Mouse (Mus musculus) MEL (cell line): ENCODE measurements around the gene Lrpap1. TPM values are rescaled to one million over a fixed set of nuclear protein-coding genes. Genes with fewer than 3 reads are reported as not detected.
A peak's percentile ranks its signal among the peaks of the same experiment; 100 is the strongest.

ENCODE experiments used
- DNase-seq: peaks from one replicate; pipeline ENCODE4 v3.0.0; 2011; ENCODE audit warnings: low read depth, low spot score
- H3K27ac ChIP-seq: 2 replicates; pipeline ENCODE4 v1.5.1; 2012; ENCODE audit warnings: low read depth, mild to moderate bottlenecking, control low read depth, low read length, moderate library complexity; ENCODE audit not compliant: control insufficient read depth
- H3K27me3 ChIP-seq, 2 experiments: fragments of 150-350 bp in 1 of 2; sonication (generic) in 1 of 2; 2 replicates each; pipeline ENCODE4 v1.6.1; 2012; ENCODE audit warnings: low read length in 2 of 2, mild to moderate bottlenecking in 2 of 2, improper control_type of control experiment in 1 of 2, moderate library complexity in 1 of 2; ENCODE audit not compliant: insufficient read depth in 2 of 2, control insufficient read depth in 1 of 2
- H3K36me3 ChIP-seq, 2 experiments: 2 replicates each; pipeline ENCODE4 v1.6.1; 2012 to 2014; ENCODE audit warnings: low read length in 2 of 2, improper control_type of control experiment in 1 of 2, inconsistent platforms in 1 of 2, mild to moderate bottlenecking in 1 of 2; ENCODE audit not compliant: insufficient read depth in 2 of 2, control insufficient read depth in 1 of 2
- H3K4me1 ChIP-seq, 2 experiments: fragments of 150-350 bp in 1 of 2; sonication (generic) in 1 of 2; 2 replicates each; pipeline ENCODE4 v1.6.1; 2012; ENCODE audit warnings: low read length in 2 of 2, improper control_type of control experiment in 1 of 2, mild to moderate bottlenecking in 1 of 2; ENCODE audit not compliant: insufficient read depth in 2 of 2, control insufficient read depth in 1 of 2
- H3K4me3 ChIP-seq, 2 experiments: fragments of 150-350 bp in 1 of 2; sonication (generic) in 1 of 2; 2 replicates each; pipeline ENCODE4 v1.5.1; 2012; ENCODE audit warnings: low read depth in 2 of 2, low read length in 2 of 2, mild to moderate bottlenecking in 2 of 2, moderate library complexity in 2 of 2, control low read depth in 1 of 2, improper control_type of control experiment in 1 of 2; ENCODE audit not compliant: control insufficient read depth in 1 of 2, insufficient read depth in 1 of 2
- H3K79me2 ChIP-seq: 2 replicates; pipeline ENCODE4 v1.6.1; 2012; ENCODE audit warnings: mild to moderate bottlenecking, low read length, moderate library complexity; ENCODE audit not compliant: control insufficient read depth, poor library complexity, insufficient read depth
- H3K9ac ChIP-seq: 2 replicates; pipeline ENCODE4 v1.6.1; 2012; ENCODE audit warnings: low read depth, mild to moderate bottlenecking, control low read depth, low read length, moderate library complexity; ENCODE audit not compliant: control insufficient read depth, poor library complexity, severe bottlenecking
- H3K9me3 ChIP-seq: fragments of 150-350 bp; sonication (generic); replicated peaks from 2 replicates; pipeline ENCODE4 v1.6.1; 2012; ENCODE audit warnings: mild to moderate bottlenecking, low read length, improper control_type of control experiment, moderate library complexity; ENCODE audit not compliant: insufficient read depth
- BHLHE40 ChIP-seq: IDR thresholded peaks from 2 replicates; pipeline ENCODE4 v1.6.1; 2012; ENCODE audit warnings: low read depth, mild to moderate bottlenecking, inconsistent platforms, low read length, improper control_type of control experiment, borderline replicate concordance
- CHD1 ChIP-seq: IDR thresholded peaks from 2 replicates; pipeline ENCODE4 v1.6.1; 2012; ENCODE audit warnings: low read depth, mild to moderate bottlenecking, inconsistent platforms, low read length, improper control_type of control experiment
- CHD2 ChIP-seq: IDR thresholded peaks from 2 replicates; pipeline ENCODE4 v1.6.1; 2011; ENCODE audit warnings: low read length, improper control_type of control experiment
- CTCF ChIP-seq, 3 experiments: IDR thresholded peaks in 2 of 3; conservative IDR thresholded peaks in 1 of 3; 2 replicates each; pipeline ENCODE4 v1.5.1; 2011 to 2012; ENCODE audit warnings: low read length in 3 of 3, low read depth in 2 of 3, mild to moderate bottlenecking in 2 of 3, improper control_type of control experiment in 1 of 3, inconsistent platforms in 1 of 3, mixed read lengths in 1 of 3, moderate library complexity in 1 of 3; ENCODE audit not compliant: control insufficient read depth in 1 of 3, insufficient read depth in 1 of 3, poor library complexity in 1 of 3, severe bottlenecking in 1 of 3
- E2F4 ChIP-seq: IDR thresholded peaks from 2 replicates; pipeline ENCODE4 v1.6.1; 2011; ENCODE audit warnings: low read depth, low read length, improper control_type of control experiment, borderline replicate concordance
- ELF1 ChIP-seq: IDR thresholded peaks from 2 replicates; pipeline ENCODE4 v1.6.1; 2014; ENCODE audit warnings: low read depth, mild to moderate bottlenecking, inconsistent platforms, low read length, improper control_type of control experiment, moderate library complexity
- EP300 ChIP-seq, 2 experiments: IDR thresholded peaks; 2 replicates each; pipeline ENCODE4 v1.6.1; 2011; ENCODE audit warnings: improper control_type of control experiment in 2 of 2, low read length in 2 of 2, low read depth in 1 of 2, mild to moderate bottlenecking in 1 of 2
- GABPA ChIP-seq: IDR thresholded peaks from 2 replicates; pipeline ENCODE4 v1.6.1; 2012; ENCODE audit warnings: low read depth, mild to moderate bottlenecking, inconsistent platforms, low read length, improper control_type of control experiment, moderate library complexity
- GATA1 ChIP-seq: IDR thresholded peaks from 2 replicates; pipeline ENCODE4 v1.6.1; 2011; ENCODE audit warnings: low read depth, low read length, improper control_type of control experiment
- JUND ChIP-seq: IDR thresholded peaks from 2 replicates; pipeline ENCODE4 v1.6.1; 2011; ENCODE audit warnings: low read depth, mild to moderate bottlenecking, improper control_type of control experiment, low read length
- MAFK ChIP-seq: IDR thresholded peaks from 2 replicates; pipeline ENCODE4 v1.6.1; 2011; ENCODE audit warnings: low read depth, mild to moderate bottlenecking, low read length, improper control_type of control experiment, borderline replicate concordance
- MAZ ChIP-seq: IDR thresholded peaks from 2 replicates; pipeline ENCODE4 v1.6.1; 2012; ENCODE audit warnings: low read depth, mild to moderate bottlenecking, inconsistent platforms, low read length, improper control_type of control experiment
- MEF2A ChIP-seq: IDR thresholded peaks from 2 replicates; pipeline ENCODE4 v1.6.1; 2014; ENCODE audit warnings: low read depth, mild to moderate bottlenecking, inconsistent platforms, low read length, improper control_type of control experiment; ENCODE audit not compliant: poor library complexity, insufficient replicate concordance, severe bottlenecking; ENCODE audit errors: extremely low read depth
- MXI1 ChIP-seq: IDR thresholded peaks from 2 replicates; pipeline ENCODE4 v1.6.1; 2011; ENCODE audit warnings: mild to moderate bottlenecking, low read depth, low read length, improper control_type of control experiment
- MYB ChIP-seq: IDR thresholded peaks from 2 replicates; pipeline ENCODE4 v1.6.1; 2011; ENCODE audit warnings: mild to moderate bottlenecking, low read depth, low read length, improper control_type of control experiment
- MYC ChIP-seq: IDR thresholded peaks from 2 replicates; pipeline ENCODE4 v1.6.1; 2011; ENCODE audit warnings: low read depth, mild to moderate bottlenecking, low read length, improper control_type of control experiment, moderate library complexity
- NELFE ChIP-seq: IDR thresholded peaks from 2 replicates; pipeline ENCODE4 v1.6.1; 2011; ENCODE audit warnings: low read depth, low read length, improper control_type of control experiment
- NRF1 ChIP-seq: IDR thresholded peaks from 2 replicates; pipeline ENCODE4 v1.6.1; 2014; ENCODE audit warnings: low read depth, mild to moderate bottlenecking, inconsistent platforms, low read length, improper control_type of control experiment, moderate library complexity; ENCODE audit not compliant: poor library complexity, insufficient read depth, severe bottlenecking
- POLR2A ChIP-seq, 2 experiments: IDR thresholded peaks; 2 replicates each; pipeline ENCODE4 v1.6.1; 2011 to 2012; ENCODE audit warnings: low read length in 2 of 2, mild to moderate bottlenecking in 2 of 2, control low read depth in 1 of 2, improper control_type of control experiment in 1 of 2, low read depth in 1 of 2, moderate library complexity in 1 of 2; ENCODE audit not compliant: control insufficient read depth in 1 of 2, insufficient read depth in 1 of 2, poor library complexity in 1 of 2
- POLR2AphosphoS2 ChIP-seq: IDR thresholded peaks from 2 replicates; pipeline ENCODE4 v1.6.1; 2011; ENCODE audit warnings: low read length, improper control_type of control experiment
- RAD21 ChIP-seq: IDR thresholded peaks from 2 replicates; pipeline ENCODE4 v1.6.1; 2011; ENCODE audit warnings: mild to moderate bottlenecking, low read depth, low read length, improper control_type of control experiment
- RCOR1 ChIP-seq: IDR thresholded peaks from 2 replicates; pipeline ENCODE4 v1.6.1; 2012; ENCODE audit warnings: low read depth, mild to moderate bottlenecking, inconsistent platforms, low read length, improper control_type of control experiment
- SIN3A ChIP-seq: IDR thresholded peaks from 2 replicates; pipeline ENCODE4 v1.6.1; 2012; ENCODE audit warnings: low read length, improper control_type of control experiment, inconsistent platforms
- SMC3 ChIP-seq: IDR thresholded peaks from 2 replicates; pipeline ENCODE4 v1.6.1; 2011; ENCODE audit warnings: low read depth, low read length, improper control_type of control experiment
- TAL1 ChIP-seq: IDR thresholded peaks from 2 replicates; pipeline ENCODE4 v1.6.1; 2012; ENCODE audit warnings: mild to moderate bottlenecking, inconsistent platforms, low read length, moderate library complexity, mixed read lengths
- TCF12 ChIP-seq: IDR thresholded peaks from 2 replicates; pipeline ENCODE4 v1.6.1; 2014; ENCODE audit warnings: low read depth, mild to moderate bottlenecking, inconsistent platforms, low read length, improper control_type of control experiment, moderate library complexity
- UBTF ChIP-seq: IDR thresholded peaks from 2 replicates; pipeline ENCODE4 v1.6.1; 2012; ENCODE audit warnings: low read depth, mild to moderate bottlenecking, inconsistent platforms, low read length, improper control_type of control experiment, moderate library complexity, borderline replicate concordance; ENCODE audit not compliant: insufficient read depth
- USF1 ChIP-seq: IDR thresholded peaks from 2 replicates; pipeline ENCODE4 v1.6.1; 2014; ENCODE audit warnings: low read depth, mild to moderate bottlenecking, inconsistent platforms, low read length, improper control_type of control experiment, moderate library complexity
- USF2 ChIP-seq, 2 experiments: IDR thresholded peaks; 2 replicates each; pipeline ENCODE4 v1.6.1; 2011 to 2012; ENCODE audit warnings: improper control_type of control experiment in 2 of 2, low read length in 2 of 2, borderline replicate concordance in 1 of 2, inconsistent platforms in 1 of 2, low read depth in 1 of 2, mild to moderate bottlenecking in 1 of 2; ENCODE audit not compliant: insufficient read depth in 1 of 2
- ZC3H11A ChIP-seq: IDR thresholded peaks from 2 replicates; pipeline ENCODE4 v1.6.1; 2012; ENCODE audit warnings: low read depth, mild to moderate bottlenecking, inconsistent platforms, low read length, improper control_type of control experiment
- ZKSCAN1 ChIP-seq: IDR thresholded peaks from 2 replicates; pipeline ENCODE4 v1.6.1; 2012; ENCODE audit warnings: low read depth, mild to moderate bottlenecking, inconsistent platforms, low read length, improper control_type of control experiment, moderate library complexity
- ZNF384 ChIP-seq: IDR thresholded peaks from 2 replicates; pipeline ENCODE4 v1.6.1; 2012; ENCODE audit warnings: low read depth, mild to moderate bottlenecking, inconsistent platforms, low read length, improper control_type of control experiment
- polyA plus RNA-seq, 2 experiments: library from polyadenylated mRNA; stranded (reverse) in 1 of 2; unstranded in 1 of 2; fragments of >175 nt in 1 of 2; fragments of >200 nt in 1 of 2; gene quantifications; 2 replicates each; pipeline versions ENCODE4 v1.2.1 to v1.2.4; 2012; ENCODE audit warnings: low replicate concordance in 2 of 2, low read depth in 1 of 2; ENCODE audit not compliant: insufficient read length in 2 of 2, insufficient read depth in 1 of 2, missing spikeins in 1 of 2
- total RNA-seq: library from RNA; depleted of rRNA; stranded (reverse); fragments of 300-350 nt; gene quantifications from 2 replicates; pipeline ENCODE4 v1.2.3, GENCODE M21; 2012

Lrpap1 gene
- total and polyA plus RNA-seq, 3 experiments = 45.0 to 74.7 TPM; not detected in 1

DNA sequence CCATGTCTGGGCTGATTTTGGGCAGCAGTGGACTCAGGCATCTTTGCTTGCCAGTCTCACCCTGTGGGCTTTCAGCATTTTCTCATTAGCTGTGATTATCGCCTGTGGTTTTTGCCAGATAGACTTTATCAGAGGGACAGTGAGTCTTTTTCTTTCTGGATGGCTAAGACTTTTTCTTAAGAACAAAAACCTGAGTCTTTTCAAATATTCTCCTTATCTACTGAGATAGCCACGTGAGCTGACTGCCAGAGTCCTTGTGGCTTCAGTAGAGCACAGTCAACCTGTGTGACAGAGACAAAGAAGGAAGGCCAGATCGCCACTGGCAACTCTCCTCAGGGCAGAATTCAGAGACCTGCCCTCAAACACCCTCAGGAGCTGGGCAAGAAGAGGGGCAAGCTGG, 12.1 kb upstream of the Lrpap1 start:
- H3K27ac ChIP-seq = 0 out of 2 replicates have a peak overlapping the region, but pooled peaks have one; percentile 11
- peaks cover 3 to 10% of the 10 kb centered on the region in 2 experiments; a peak in 3 of 4 replicates for H3K4me1 ChIP-seq

DNA sequence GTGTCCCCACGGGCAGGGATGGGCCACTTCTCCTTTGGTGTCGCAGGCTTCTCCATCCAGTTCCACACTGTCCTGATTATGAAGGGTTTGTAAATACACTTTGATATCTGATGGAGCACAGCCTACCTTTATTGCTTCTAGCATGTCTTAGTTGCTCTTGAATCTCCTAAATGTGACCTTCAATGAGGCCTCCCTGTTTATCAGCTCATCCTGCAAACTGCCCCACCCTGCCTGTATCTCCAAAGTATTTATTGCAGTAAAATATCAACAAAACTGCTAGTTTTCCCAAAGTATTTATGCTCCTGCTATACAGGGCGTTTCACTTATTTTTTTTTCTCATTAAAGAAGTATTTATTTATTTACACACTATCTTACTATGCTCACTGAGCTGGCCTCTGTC, 10.4 kb upstream of the Lrpap1 start:
- no peak overlapping the region for H3K27ac ChIP-seq
- no peaks in the 10 kb centered on the region for H3K27me3 ChIP-seq
- no peaks in the 10 kb centered on the region for H3K9me3 ChIP-seq
- H3K9ac ChIP-seq = no peak overlapping the region
- DNase-seq = no peak
- H3K4me3 ChIP-seq = no peak overlapping the region
- TF ChIP-seq POLR2A (IDR thresholded peaks at IDR 0.05; ENCODE audit: control insufficient read depth in 1 of 2, insufficient read depth in 1 of 2, low read depth in 1 of 2, low read length in 2 of 2, poor library complexity in 1 of 2) (no peak), NELFE (no peak), MAFK (no peak), MXI1 (no peak), ZKSCAN1 (no peak), MAZ (no peak), MYC (no peak)
- peaks cover 0 to 8% of the 10 kb centered on the region in 2 experiments; a peak in 2 of 4 replicates for H3K36me3 ChIP-seq
- H3K4me1 ChIP-seq = peaks cover 3 to 10% of the 10 kb centered on the region in 2 experiments; a peak in 3 of 4 replicates
- H3K79me2 ChIP-seq = no peaks in the 10 kb centered on the region

More for the DNA sequence above, 12.1 kb upstream of the Lrpap1 start:
- no peak for TF ChIP-seq MYB
- TF ChIP-seq NRF1 = no peak
- no peak for TF ChIP-seq SIN3A
- peak; percentile 20; the same call in 1 of the 2 replicates for TF ChIP-seq MXI1
- TF ChIP-seq GATA1 = peak; percentile 69
- TF ChIP-seq POLR2AphosphoS2 = no peak
- TF ChIP-seq TCF12 = no peak
- no peak for TF ChIP-seq MAFK
- TF ChIP-seq MAZ = no peak
- TF ChIP-seq POLR2A (IDR thresholded peaks at IDR 0.05; ENCODE audit: control insufficient read depth in 1 of 2, insufficient read depth in 1 of 2, low read depth in 1 of 2, low read length in 2 of 2, poor library complexity in 1 of 2) = no peak
- TF ChIP-seq EP300 (IDR thresholded peaks at IDR 0.05; ENCODE audit: low read depth in 1 of 2, low read length in 2 of 2) = 0 out of 4 replicates have a peak, but pooled peaks of 1 of the 2 experiments have one; percentile 27
- TF ChIP-seq RAD21 = no peak
- TF ChIP-seq CHD1 = no peak
- no peak for TF ChIP-seq USF2 (IDR thresholded peaks at IDR 0.05; ENCODE audit: borderline replicate concordance in 1 of 2, insufficient read depth in 1 of 2, low read depth in 1 of 2, low read length in 2 of 2)
- TF ChIP-seq E2F4 = no peak
- no peak for TF ChIP-seq SMC3
- no peak for TF ChIP-seq NELFE
- TF ChIP-seq GABPA = no peak
- no peak for TF ChIP-seq MEF2A
- no peak for TF ChIP-seq ZC3H11A
- TF ChIP-seq CHD2 = no peak
- TF ChIP-seq ZNF384 = no peak
- TF ChIP-seq RCOR1 = peak; percentile 73
- TF ChIP-seq BHLHE40 = peak; percentile 91
- no peak for TF ChIP-seq JUND
- peak; percentile 74 for TF ChIP-seq USF1
- no peak for TF ChIP-seq CTCF (IDR thresholded peaks at IDR 0.05 in 2 of 3, conservative IDR thresholded peaks at IDR 0.05 in 1 of 3; ENCODE audit: control insufficient read depth in 1 of 3, insufficient read depth in 1 of 3, low read depth in 2 of 3, low read length in 3 of 3, poor library complexity in 1 of 3, severe bottlenecking in 1 of 3)
- no peak for TF ChIP-seq UBTF
- no peak for TF ChIP-seq ELF1
- TF ChIP-seq TAL1 = no peak
- H3K79me2 ChIP-seq = no peaks in the 10 kb centered on the region
- no peaks in the 10 kb centered on the region for H3K9me3 ChIP-seq
- H3K9ac ChIP-seq = no peak overlapping the region
- DNase-seq = peak; percentile 37
- H3K36me3 ChIP-seq = peaks cover 0 to 8% of the 10 kb centered on the region in 2 experiments; a peak in 2 of 4 replicates
- H3K27me3 ChIP-seq = peaks cover 0 to 4% of the 10 kb centered on the region in 2 experiments; a peak in 1 of 4 replicates
- no peak overlapping the region for H3K4me3 ChIP-seq
